Mouse (Mus musculus) heart, adult 2 months (tissue): ENCODE measurements around the gene Tnrc6b. TPM values are rescaled to one million over a fixed set of nuclear protein-coding genes. Genes with fewer than 3 reads are reported as not detected.

ENCODE experiments used
- DNase-seq, 2 experiments: peaks; one replicate each; pipeline ENCODE4 v3.0.0; 2021
- H3K27ac ChIP-seq: fragments of 200-600 bp; 2 replicates; pipeline ENCODE4 v1.8.1; 2022
- H3K27me3 ChIP-seq: fragments of 200-500 bp; 2 replicates; pipeline ENCODE4 v1.6.1; 2012; ENCODE audit warnings: mild to moderate bottlenecking, low read length, inconsistent platforms, mixed read lengths; ENCODE audit not compliant: control insufficient read depth, insufficient read depth
- H3K36me3 ChIP-seq: fragments of 200-500 bp; 2 replicates; pipeline ENCODE4 v1.6.1; 2012; ENCODE audit warnings: low read length, inconsistent platforms; ENCODE audit not compliant: control insufficient read depth, insufficient read depth
- H3K4me1 ChIP-seq: fragments of 200-500 bp; 2 replicates; pipeline ENCODE4 v1.6.1; 2011; ENCODE audit warnings: low read length; ENCODE audit not compliant: control insufficient read depth, insufficient read depth
- H3K4me3 ChIP-seq: fragments of 200-600 bp; 2 replicates; pipeline ENCODE4 v1.8.1; 2022
- H3K79me2 ChIP-seq: fragments of 200-500 bp; replicated peaks from 2 replicates; pipeline ENCODE4 v1.6.1; 2012; ENCODE audit warnings: mild to moderate bottlenecking, inconsistent platforms, low read length, moderate library complexity, mixed read lengths; ENCODE audit not compliant: control insufficient read depth, insufficient read depth
- H3K9ac ChIP-seq: fragments of 200-500 bp; 2 replicates; pipeline ENCODE4 v1.6.1; 2012; ENCODE audit warnings: low read depth, mild to moderate bottlenecking, control low read depth, inconsistent platforms, low read length, mixed read lengths
- CTCF ChIP-seq: fragments of 200-600 bp; IDR thresholded peaks from 2 replicates; pipeline ENCODE4 v1.8.1; 2022; ENCODE audit warnings: antibody characterized with exemption, mild to moderate bottlenecking, moderate library complexity
- EP300 ChIP-seq: fragments of 200-500 bp; IDR thresholded peaks from 2 replicates; pipeline ENCODE4 v1.6.1; 2011; ENCODE audit warnings: low read depth, low read length, control low read depth; ENCODE audit not compliant: insufficient read depth
- POLR2A ChIP-seq: fragments of 200-500 bp; IDR thresholded peaks from 2 replicates; pipeline ENCODE4 v1.6.1; 2011; ENCODE audit warnings: mild to moderate bottlenecking, low read depth, low read length, control low read depth; ENCODE audit not compliant: insufficient read depth
- WGBS: fragments of 180-500 bp; shearing (Covaris S2); methylation state at CpG from one replicate; pipeline ENCODE4 v1.1.7; 2018; 5-methylcytosine and 5-hydroxymethylcytosine counted together
- intact Hi-C: fragments of 180-260 bp; cut with DNase I; formaldehyde crosslinking; loops from one replicate; pipeline ENCODE4 v1.15.1; 2025
- polyA plus RNA-seq: library from polyadenylated mRNA; depleted of rRNA; stranded (reverse); fragments of >200 nt; gene quantifications from 2 replicates; pipeline ENCODE4 v1.2.3, GENCODE M21; 2012
- total RNA-seq, 2 experiments: library from RNA; stranded (reverse); gene quantifications; 2 replicates each; pipeline ENCODE4 v1.2.3; 2021

The Tnrc6b gene
- total and polyA plus RNA-seq, 3 experiments: 9.4 to 48.1 (median 43.7) TPM

DNA sequence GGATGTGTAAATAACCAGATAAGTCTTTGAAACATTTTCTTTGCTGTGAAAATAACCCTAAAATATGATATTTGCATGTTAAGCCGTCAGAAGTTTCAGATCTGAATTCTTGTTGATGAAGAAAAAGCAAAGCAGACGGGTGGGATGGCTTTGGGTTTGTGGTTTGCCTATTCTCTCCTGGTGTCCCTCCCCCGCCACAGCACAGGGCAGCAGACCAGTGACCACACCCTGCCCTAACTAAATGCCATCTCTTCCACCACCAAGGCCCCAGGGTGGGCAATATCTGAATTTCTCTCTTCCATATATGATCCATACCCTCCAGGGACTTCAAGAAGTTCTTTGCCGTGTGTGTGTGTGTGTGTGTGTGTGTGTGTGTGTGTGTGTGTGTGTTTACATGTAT lies 227.5 kb downstream of the Tnrc6b start:
- Histone ChIP-seq H3K36me3 (no peaks in the 10 kb centered on the region), H3K27me3 (no peaks in the 10 kb centered on the region), H3K4me3 (no peak overlapping the region), H3K79me2 (no peaks in the 10 kb centered on the region), H3K9ac (no peak overlapping the region), H3K27ac (no peak overlapping the region), H3K4me1 (no peaks in the 10 kb centered on the region; the same call in 1 of the 2 replicates)
- no peak for TF ChIP-seq CTCF
- TF ChIP-seq POLR2A: no peak
- TF ChIP-seq EP300: no peak
- intact Hi-C loops: no loop called here
- no peak for DNase-seq
- WGBS: 88% methylated on average over 4 of the region's 4 CpGs

DNA sequence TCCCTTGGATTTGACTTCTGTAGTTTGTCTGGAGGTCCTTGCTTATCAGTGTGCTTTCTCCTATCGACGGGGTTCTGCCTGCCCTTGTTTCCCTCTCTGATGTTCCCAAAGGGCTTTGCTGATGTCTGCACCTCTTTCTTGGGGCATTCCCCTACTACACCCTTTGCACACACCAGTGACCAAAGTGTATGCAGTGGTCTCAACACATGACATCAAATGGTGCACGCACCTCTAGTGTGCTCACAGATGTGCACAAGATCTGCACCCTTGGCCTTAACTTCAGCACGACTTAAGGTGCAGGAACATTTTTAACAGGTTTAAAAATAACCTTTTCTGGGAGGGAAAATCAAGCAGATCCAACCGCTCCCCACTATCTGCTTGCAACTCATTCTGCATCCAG lies 228.3 kb downstream of the Tnrc6b start:
- no peak overlapping the region for H3K9ac ChIP-seq
- H3K4me3 ChIP-seq: no peak overlapping the region
- H3K79me2 ChIP-seq: no peaks in the 10 kb centered on the region
- intact Hi-C loops: no loop called here
- no peak for TF ChIP-seq POLR2A
- TF ChIP-seq CTCF: no peak
- TF ChIP-seq EP300: no peak
- no peaks in the 10 kb centered on the region for H3K27me3 ChIP-seq
- no peak for DNase-seq
- H3K36me3 ChIP-seq: no peaks in the 10 kb centered on the region
- 66% methylated on average over 5 of the region's 5 CpGs for WGBS
- H3K4me1 ChIP-seq: no peaks in the 10 kb centered on the region; the same call in 1 of the 2 replicates
- no peak overlapping the region for H3K27ac ChIP-seq

DNA sequence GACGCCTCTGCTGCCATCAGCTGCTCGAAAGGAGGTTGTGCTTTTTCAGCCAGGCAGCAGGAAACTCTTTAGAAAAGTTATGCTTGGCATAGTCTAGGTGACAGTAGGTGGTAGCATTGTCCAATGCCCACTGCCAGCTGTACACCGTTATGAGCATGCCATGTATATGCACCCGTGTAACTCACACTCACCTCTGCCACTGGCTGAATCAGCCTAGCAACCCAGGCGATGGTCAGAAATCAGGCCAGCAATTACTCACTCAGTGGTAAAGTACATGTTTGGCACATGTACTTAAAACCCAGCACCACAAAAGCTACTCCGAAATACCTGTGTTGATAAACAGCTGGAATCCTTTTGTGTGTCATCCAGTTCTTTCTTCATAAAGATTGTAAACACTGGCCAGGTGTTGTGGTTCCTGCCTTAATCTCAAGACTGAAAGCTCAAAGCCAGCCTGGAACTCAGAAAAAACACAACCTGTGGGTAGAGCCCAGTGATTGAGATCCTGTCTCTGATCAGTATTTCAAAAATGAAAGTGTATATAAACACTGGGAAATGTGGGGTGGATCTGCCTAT lies 230.4 kb downstream of the Tnrc6b start:
- Histone ChIP-seq H3K79me2 (no peaks in the 10 kb centered on the region), H3K36me3 (no peaks in the 10 kb centered on the region), H3K27me3 (no peaks in the 10 kb centered on the region), H3K27ac (no peak overlapping the region), H3K4me1 (no peaks in the 10 kb centered on the region; the same call in 1 of the 2 replicates), H3K4me3 (no peak overlapping the region), H3K9ac (no peak overlapping the region)
- TF ChIP-seq POLR2A (no peak), CTCF (no peak), EP300 (no peak)
- DNase-seq: no peak
- 93% methylated on average over 6 of the region's 6 CpGs for WGBS
- intact Hi-C loops: loop anchor here (10.0 kb wide), 1 partner anchor 677 kb away; the partner anchor contains the start of gene Rps19bp1

DNA sequence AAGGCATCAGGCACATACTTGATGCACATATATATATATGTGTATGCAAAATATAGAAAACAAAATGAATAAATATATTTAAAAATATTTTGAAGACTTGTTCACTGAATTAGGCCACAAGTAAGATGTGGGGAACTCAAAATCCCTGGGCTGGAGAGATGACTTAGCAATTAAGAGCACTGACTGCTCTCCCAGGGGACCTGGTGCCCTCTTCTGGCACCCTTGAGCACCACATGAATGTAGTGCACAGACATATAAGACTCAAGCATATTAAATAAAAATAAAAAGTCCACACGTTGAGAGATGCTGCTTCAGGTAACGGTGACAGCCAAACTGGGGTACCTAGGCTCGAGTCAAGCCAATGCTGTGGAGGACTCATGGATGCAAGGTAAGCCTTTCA lies 234.7 kb downstream of the Tnrc6b start:
- TF ChIP-seq CTCF (peak; percentile 64), POLR2A (no peak)
- Histone ChIP-seq H3K79me2 (peaks cover 9% of the 10 kb centered on the region), H3K27me3 (no peaks in the 10 kb centered on the region), H3K9ac (no peak overlapping the region), H3K36me3 (no peaks in the 10 kb centered on the region), H3K4me3 (no peak overlapping the region), H3K27ac (no peak overlapping the region), H3K4me1 (peaks cover 6% of the 10 kb centered on the region)
- WGBS: 52% methylated on average over 3 of the region's 3 CpGs
- DNase-seq: no peak
- intact Hi-C loops: loop anchor here (5.0 to 10.0 kb wide), 2 partner anchors 149 to 681 kb away; partner anchors contain the start of gene Rps19bp1

DNA sequence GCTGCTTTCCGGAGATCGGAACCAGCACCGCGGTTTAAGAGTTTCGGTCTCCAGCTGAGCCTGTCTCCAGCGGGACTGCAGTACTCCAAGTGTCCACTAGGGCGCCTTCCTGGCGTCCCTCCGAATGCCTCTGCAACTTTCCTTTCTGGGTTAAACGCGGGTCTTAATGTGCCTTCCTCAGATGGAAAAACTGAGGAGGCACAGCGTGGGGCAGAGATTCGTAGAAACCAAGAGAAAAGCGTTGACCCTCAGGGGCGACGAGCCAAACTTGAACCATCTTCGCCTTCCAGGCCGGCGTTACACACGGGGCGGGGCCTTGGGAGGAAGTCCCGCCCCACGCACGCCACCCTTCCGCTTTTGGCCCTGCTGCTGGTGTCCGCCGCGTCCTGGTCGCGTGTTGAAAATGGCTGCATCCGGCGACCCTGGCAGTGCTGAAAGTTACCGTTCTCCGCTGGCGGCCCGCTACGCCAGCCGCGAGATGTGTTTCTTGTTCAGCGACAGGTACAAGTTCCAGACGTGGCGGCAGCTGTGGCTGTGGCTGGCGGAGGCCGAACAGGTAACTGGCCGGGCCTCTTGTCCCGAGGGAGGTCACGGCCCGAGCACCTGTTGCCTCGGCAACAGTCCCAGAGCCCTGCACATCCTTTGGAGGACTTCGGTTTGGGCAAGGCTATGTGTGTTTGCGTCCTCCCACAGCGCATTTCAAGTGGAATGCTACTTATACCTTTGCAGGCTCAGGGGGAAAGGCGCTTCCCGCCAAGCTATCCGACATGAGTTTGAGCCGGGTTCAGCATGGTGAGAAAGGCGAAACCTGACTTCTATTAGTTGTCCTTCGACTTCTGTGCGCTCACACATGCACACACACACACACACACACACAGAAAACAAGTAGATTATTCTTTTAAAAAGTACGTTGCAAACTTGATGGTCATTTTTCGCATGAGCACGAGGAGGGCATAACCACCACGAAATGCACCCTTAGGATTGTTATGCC lies 237.3 kb downstream of the Tnrc6b start, which contains the start of gene Adsl:
Adsl (plus strand) TSS at position 346 of the 991 bp plus-strand sequence.
- peak within 1 kb of the TSS; percentile 71 for H3K4me3 ChIP-seq
- intact Hi-C loops: loop anchor here (2.0 to 10.0 kb wide), 3 partner anchors 151 to 684 kb away; partner anchors contain the start of gene Rps19bp1
- peak within 1 kb of the TSS; percentile 85 for H3K9ac ChIP-seq
- no peaks in the 10 kb centered on the region for H3K27me3 ChIP-seq
- peaks cover 9% of the 10 kb centered on the region for H3K79me2 ChIP-seq
- WGBS: under 1% methylated on average over 63 of the region's 63 CpGs
- no peaks in the 10 kb centered on the region for H3K36me3 ChIP-seq
- TF ChIP-seq CTCF: peak; percentile 96
- TF ChIP-seq EP300: peak; percentile 57; the same call in 1 of the 2 replicates
- peak; percentile 76 for TF ChIP-seq POLR2A
- H3K4me1 ChIP-seq: peaks cover 6% of the 10 kb centered on the region
- peak; percentile 91 to 92 for DNase-seq
- peak within 1 kb of the TSS; percentile 73 for H3K27ac ChIP-seq
